Mouse (Mus musculus): ENCODE data around the gene Src. TPM values are rescaled to one million over a fixed set of nuclear protein-coding genes. Genes with fewer than 3 reads are reported as not detected.

The Src gene
- total RNA-seq, 1 experiment: 36.7 TPM

GRCm38 (mm10) chr2:157437123-157437522, 18.9 kb downstream of the Src start:
- Histone ChIP-seq H3K4me3 (ENCODE audit: insufficient read depth in 1 of 2, low read depth in 1 of 2, low read length in 2 of 2, poor library complexity in 1 of 2, severe bottlenecking in 1 of 2) (no peak overlapping the region), H3K9me3 (ENCODE audit: control insufficient read depth, insufficient read depth, low read depth, low read length) (no peaks in the 10 kb centered on the region), H3K27ac (ENCODE audit: insufficient read depth, low read depth, low read length, poor library complexity, severe bottlenecking) (no peak overlapping the region), H3K9ac (ENCODE audit: insufficient read depth, low read depth, low read length, poor library complexity, severe bottlenecking) (no peak overlapping the region), H3K4me1 (ENCODE audit: control insufficient read depth in 2 of 2, insufficient read depth in 2 of 2, low read length in 2 of 2, poor library complexity in 1 of 2) (peaks cover 16 to 44% of the 10 kb centered on the region in 2 experiments), H3K36me3 (ENCODE audit: control insufficient read depth, insufficient read depth, low read length, poor library complexity, severe bottlenecking) (peaks cover 15% of the 10 kb centered on the region)
- no peak for TF ChIP-seq ZNF384 (IDR thresholded peaks at IDR 0.05; ENCODE audit: low read depth, low read length)
- no peak for TF ChIP-seq MAFK (IDR thresholded peaks at IDR 0.05; ENCODE audit: insufficient read depth, low read depth, low read length)
- TF ChIP-seq HCFC1 (IDR thresholded peaks at IDR 0.05; ENCODE audit: borderline replicate concordance, insufficient read depth, low read length): no peak
- TF ChIP-seq CHD2 (IDR thresholded peaks at IDR 0.05; ENCODE audit: low read depth, low read length): no peak
- TF ChIP-seq ZC3H11A (IDR thresholded peaks at IDR 0.05; ENCODE audit: borderline replicate concordance, low read depth, low read length): no peak
- no peak for DNase-seq (ENCODE audit: low read depth, low spot score)
- in situ Hi-C loops (cut with MboI; ENCODE audit: low sequenced_read_pairs in 2 of 2, unreplicated experiment in 2 of 2): no loop called here

DNA sequence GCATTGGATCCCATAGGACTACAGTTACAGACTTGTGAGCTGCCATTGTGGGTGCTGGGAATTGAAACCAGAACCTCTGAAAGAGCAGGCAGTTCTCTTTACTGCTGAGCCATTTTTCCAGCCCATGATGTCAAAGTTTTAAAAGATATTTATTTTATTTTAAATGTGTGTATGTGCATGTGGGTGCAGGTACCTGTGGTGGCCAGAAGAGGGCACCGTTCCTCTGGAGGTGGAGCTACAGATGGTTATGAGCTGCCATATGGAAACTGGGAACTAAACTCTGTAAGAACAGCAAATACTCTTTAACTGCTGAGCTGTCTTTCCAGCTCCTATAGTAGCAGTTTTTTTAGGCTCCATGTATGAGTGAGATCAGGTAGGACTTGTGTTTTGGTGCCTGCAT, 23.1 kb downstream of the Src start:
- Histone ChIP-seq H3K4me3 (ENCODE audit: insufficient read depth in 1 of 2, low read depth in 1 of 2, low read length in 2 of 2, poor library complexity in 1 of 2, severe bottlenecking in 1 of 2) (no peak overlapping the region), H3K4me1 (ENCODE audit: control insufficient read depth in 2 of 2, insufficient read depth in 2 of 2, low read length in 2 of 2, poor library complexity in 1 of 2) (peaks cover 0 to 10% of the 10 kb centered on the region in 2 experiments; a peak in 2 of 4 replicates), H3K27ac (ENCODE audit: insufficient read depth, low read depth, low read length, poor library complexity, severe bottlenecking) (no peak overlapping the region), H3K9ac (ENCODE audit: insufficient read depth, low read depth, low read length, poor library complexity, severe bottlenecking) (no peak overlapping the region), H3K9me3 (ENCODE audit: control insufficient read depth, insufficient read depth, low read depth, low read length) (no peaks in the 10 kb centered on the region), H3K36me3 (ENCODE audit: control insufficient read depth, insufficient read depth, low read length, poor library complexity, severe bottlenecking) (peaks cover 24% of the 10 kb centered on the region)
- no peak for DNase-seq (ENCODE audit: low read depth, low spot score)
- in situ Hi-C loops (cut with MboI; ENCODE audit: low sequenced_read_pairs in 2 of 2, unreplicated experiment in 2 of 2): no loop called here
- no peak for TF ChIP-seq ZNF384 (IDR thresholded peaks at IDR 0.05; ENCODE audit: low read depth, low read length)
- no peak for TF ChIP-seq CHD2 (IDR thresholded peaks at IDR 0.05; ENCODE audit: low read depth, low read length)
- no peak for TF ChIP-seq HCFC1 (IDR thresholded peaks at IDR 0.05; ENCODE audit: borderline replicate concordance, insufficient read depth, low read length)
- no peak for TF ChIP-seq MAFK (IDR thresholded peaks at IDR 0.05; ENCODE audit: insufficient read depth, low read depth, low read length)
- TF ChIP-seq ZC3H11A (IDR thresholded peaks at IDR 0.05; ENCODE audit: borderline replicate concordance, low read depth, low read length): no peak

DNA sequence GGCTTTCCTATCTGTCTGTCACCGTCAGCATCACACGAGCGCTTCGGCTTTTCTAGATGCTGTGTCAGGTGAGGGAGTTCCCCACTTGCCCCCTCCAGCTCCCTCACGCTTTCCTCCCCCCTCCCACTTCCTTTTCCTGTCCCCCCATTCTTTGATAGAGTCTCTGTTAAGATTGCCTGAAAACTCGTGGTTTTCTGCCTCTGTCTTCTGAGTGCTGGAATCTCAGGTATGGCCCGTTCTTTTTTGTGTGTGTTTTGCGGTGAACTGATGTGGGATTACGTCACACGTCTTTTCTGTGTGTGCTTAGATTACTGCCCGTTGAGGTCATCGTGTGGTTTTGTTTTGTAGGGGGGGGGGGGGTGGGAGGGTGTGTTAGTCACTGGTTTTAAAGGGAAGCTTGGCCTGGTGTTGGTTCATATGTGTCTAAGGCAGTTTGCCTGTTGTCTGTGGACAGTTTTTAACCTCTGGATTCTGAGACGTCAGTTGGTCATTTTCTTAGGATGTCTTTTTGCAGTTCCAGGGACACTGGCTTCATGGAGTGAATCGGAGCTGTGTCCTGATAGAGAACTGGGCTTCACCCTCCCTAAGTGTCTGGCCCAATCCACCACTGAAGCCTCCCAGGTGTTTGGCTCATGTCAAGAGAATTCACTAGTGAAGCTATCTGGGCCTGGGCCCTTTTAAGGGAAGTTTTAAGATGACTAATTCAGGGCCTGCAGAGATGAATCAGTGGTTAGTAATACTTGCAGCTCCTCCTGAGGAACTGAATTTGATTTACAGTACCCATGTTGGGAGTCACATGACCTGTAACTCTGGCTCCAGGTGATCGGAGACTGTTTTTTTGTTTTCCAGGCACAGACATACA, 29.3 kb downstream of the Src start:
- no peak for DNase-seq (ENCODE audit: low read depth, low spot score)
- peaks cover 0 to 9% of the 10 kb centered on the region in 2 experiments; a peak in 2 of 4 replicates for H3K4me1 ChIP-seq (ENCODE audit: control insufficient read depth in 2 of 2, insufficient read depth in 2 of 2, low read length in 2 of 2, poor library complexity in 1 of 2)
- no peak overlapping the region for H3K9ac ChIP-seq (ENCODE audit: insufficient read depth, low read depth, low read length, poor library complexity, severe bottlenecking)
- no peak overlapping the region for H3K27ac ChIP-seq (ENCODE audit: insufficient read depth, low read depth, low read length, poor library complexity, severe bottlenecking)
- H3K4me3 ChIP-seq (ENCODE audit: insufficient read depth in 1 of 2, low read depth in 1 of 2, low read length in 2 of 2, poor library complexity in 1 of 2, severe bottlenecking in 1 of 2): no peak overlapping the region
- in situ Hi-C loops (cut with MboI; ENCODE audit: low sequenced_read_pairs in 2 of 2, unreplicated experiment in 2 of 2): no loop called here
- no peak for TF ChIP-seq HCFC1 (IDR thresholded peaks at IDR 0.05; ENCODE audit: borderline replicate concordance, insufficient read depth, low read length)
- no peak for TF ChIP-seq MAFK (IDR thresholded peaks at IDR 0.05; ENCODE audit: insufficient read depth, low read depth, low read length)
- no peak for TF ChIP-seq ZC3H11A (IDR thresholded peaks at IDR 0.05; ENCODE audit: borderline replicate concordance, low read depth, low read length)
- TF ChIP-seq CHD2 (IDR thresholded peaks at IDR 0.05; ENCODE audit: low read depth, low read length): no peak
- TF ChIP-seq ZNF384 (IDR thresholded peaks at IDR 0.05; ENCODE audit: low read depth, low read length): no peak
- H3K36me3 ChIP-seq (ENCODE audit: control insufficient read depth, insufficient read depth, low read length, poor library complexity, severe bottlenecking): peaks cover 9% of the 10 kb centered on the region; the same call in 1 of the 2 replicates
- H3K9me3 ChIP-seq (ENCODE audit: control insufficient read depth, insufficient read depth, low read depth, low read length): no peaks in the 10 kb centered on the region

DNA sequence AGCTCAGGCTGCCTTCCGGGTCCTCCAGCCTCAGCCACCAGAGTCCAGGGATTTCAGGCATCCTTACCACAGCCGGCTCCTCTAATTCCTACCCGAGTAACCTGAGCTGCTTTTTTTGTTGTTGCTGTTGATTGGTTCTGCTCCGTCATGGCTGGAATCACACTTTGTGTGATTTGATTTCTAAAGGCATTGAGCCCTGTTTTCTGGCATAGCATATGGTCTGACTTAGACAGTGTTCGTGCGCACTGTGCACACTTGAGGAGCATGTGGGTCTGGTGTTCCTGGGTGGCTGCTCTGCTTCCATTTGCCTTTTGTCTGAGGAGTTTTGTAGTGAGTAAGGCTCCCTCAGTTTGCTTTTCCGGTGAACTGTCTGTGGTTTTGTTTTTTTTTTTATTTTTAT, 30.1 kb downstream of the Src start:
- H3K4me1 ChIP-seq (ENCODE audit: control insufficient read depth in 2 of 2, insufficient read depth in 2 of 2, low read length in 2 of 2, poor library complexity in 1 of 2): peaks cover 0 to 9% of the 10 kb centered on the region in 2 experiments; a peak in 2 of 4 replicates
- H3K9ac ChIP-seq (ENCODE audit: insufficient read depth, low read depth, low read length, poor library complexity, severe bottlenecking): no peak overlapping the region
- no peak for DNase-seq (ENCODE audit: low read depth, low spot score)
- in situ Hi-C loops (cut with MboI; ENCODE audit: low sequenced_read_pairs in 2 of 2, unreplicated experiment in 2 of 2): no loop called here
- no peak overlapping the region for H3K4me3 ChIP-seq (ENCODE audit: insufficient read depth in 1 of 2, low read depth in 1 of 2, low read length in 2 of 2, poor library complexity in 1 of 2, severe bottlenecking in 1 of 2)
- no peaks in the 10 kb centered on the region for H3K9me3 ChIP-seq (ENCODE audit: control insufficient read depth, insufficient read depth, low read depth, low read length)
- H3K36me3 ChIP-seq (ENCODE audit: control insufficient read depth, insufficient read depth, low read length, poor library complexity, severe bottlenecking): peaks cover 9% of the 10 kb centered on the region; the same call in 1 of the 2 replicates
- no peak for TF ChIP-seq CHD2 (IDR thresholded peaks at IDR 0.05; ENCODE audit: low read depth, low read length)
- TF ChIP-seq ZC3H11A (IDR thresholded peaks at IDR 0.05; ENCODE audit: borderline replicate concordance, low read depth, low read length): no peak
- TF ChIP-seq HCFC1 (IDR thresholded peaks at IDR 0.05; ENCODE audit: borderline replicate concordance, insufficient read depth, low read length): no peak
- TF ChIP-seq ZNF384 (IDR thresholded peaks at IDR 0.05; ENCODE audit: low read depth, low read length): no peak
- no peak for TF ChIP-seq MAFK (IDR thresholded peaks at IDR 0.05; ENCODE audit: insufficient read depth, low read depth, low read length)
- H3K27ac ChIP-seq (ENCODE audit: insufficient read depth, low read depth, low read length, poor library complexity, severe bottlenecking): no peak overlapping the region
